Mouse (Mus musculus): ENCODE data around the gene Rilp.

Rilp gene

GRCm38 (mm10) chr11:75509741-75510626 lies at the start of gene Rilp:
Rilp (plus strand) TSS chr11:75510094.
- DNase-seq (ENCODE audit: low read depth, low spot score): peak; percentile 68

- DNase-seq (ENCODE audit: low read depth, low spot score): peak; percentile 89
These were observed 49.6 kb upstream of the Rilp start for GRCm38 (mm10) chr11:75460103-75460843.

GRCm38 (mm10) chr11:75460844-75461742 lies 48.8 kb upstream of the Rilp start, which contains the start of gene Tlcd2:
Tlcd2 (plus strand) TSS chr11:75461715.
- DNase-seq (ENCODE audit: low read depth, low spot score): peak; percentile 100

- no peak for DNase-seq (ENCODE audit: low read depth, low spot score)
These were observed 48.1 kb upstream of the Rilp start for GRCm38 (mm10) chr11:75461743-75462252.

- DNase-seq (ENCODE audit: low read depth, low spot score): peak; percentile 17
These were observed 47.6 kb upstream of the Rilp start for GRCm38 (mm10) chr11:75462253-75462783.

GRCm38 (mm10) chr11:75462865-75463336 lies 47.0 kb upstream of the Rilp start:
- DNase-seq (ENCODE audit: low read depth, low spot score): peak; percentile 94

GRCm38 (mm10) chr11:75463624-75464023 lies 46.3 kb upstream of the Rilp start:
- no peak for DNase-seq (ENCODE audit: low read depth, low spot score)

GRCm38 (mm10) chr11:75464417-75464816 lies 45.5 kb upstream of the Rilp start:
- no peak for DNase-seq (ENCODE audit: low read depth, low spot score)

- DNase-seq (ENCODE audit: low read depth, low spot score): no peak
These were observed 44.8 kb upstream of the Rilp start for GRCm38 (mm10) chr11:75465051-75465450.

- DNase-seq (ENCODE audit: low read depth, low spot score): no peak
These were observed 43.0 kb upstream of the Rilp start for GRCm38 (mm10) chr11:75466731-75467505.

GRCm38 (mm10) chr11:75467512-75468215 lies 42.2 kb upstream of the Rilp start:
- DNase-seq (ENCODE audit: low read depth, low spot score): peak; percentile 49

- no peak for DNase-seq (ENCODE audit: low read depth, low spot score)
These were observed 41.5 kb upstream of the Rilp start for GRCm38 (mm10) chr11:75468410-75468809.

GRCm38 (mm10) chr11:75469261-75469660 lies 40.6 kb upstream of the Rilp start:
- no peak for DNase-seq (ENCODE audit: low read depth, low spot score)

GRCm38 (mm10) chr11:75470675-75471074 lies 39.2 kb upstream of the Rilp start:
- DNase-seq (ENCODE audit: low read depth, low spot score): no peak

GRCm38 (mm10) chr11:75472469-75473081 lies 37.3 kb upstream of the Rilp start:
- DNase-seq (ENCODE audit: low read depth, low spot score): no peak

GRCm38 (mm10) chr11:75473376-75473775 lies 36.5 kb upstream of the Rilp start:
- DNase-seq (ENCODE audit: low read depth, low spot score): no peak

- no peak for DNase-seq (ENCODE audit: low read depth, low spot score)
These were observed 23.7 kb upstream of the Rilp start for GRCm38 (mm10) chr11:75486192-75486591.

- DNase-seq (ENCODE audit: low read depth, low spot score): peak; percentile 97
These were observed 23.2 kb upstream of the Rilp start, which contains the start of gene Prpf8 for GRCm38 (mm10) chr11:75486601-75487285. Prpf8 (plus strand) TSS chr11:75486816.

All from mesoderm, embryonic 11.5 days (tissue).